ENCODE assay signal across 9 mouse cellular contexts in genomic region chr8:107455268-107455667, GRCm38 (mm10). TPM values are rescaled to one million over a fixed set of nuclear protein-coding genes. Genes with fewer than 3 reads are reported as not detected.
DNase-seq lines count a peak whose midpoint lies in the region; ATAC-seq and TF ChIP-seq lines count a peak whose summit lies in the region.
"Had no signal": no experiment of that assay in that cellular context is flagged by ENCODE, and none has a peak within 500 bp of the region (broad histone marks: within the 10 kb centered on the region; RNA-seq: fewer than 3 reads in every experiment).

No protein-coding gene starts in this region.

- no peak for TF ChIP-seq EP300 in CH12.LX (IDR thresholded peaks at IDR 0.05; ENCODE audit: low read length)

- intact Hi-C loops in left cerebral cortex, postnatal 4 days (cut with DNase I) = loop anchor here (2.0 kb wide), 1 partner anchor 122 kb away; no protein-coding TSS in a partner anchor

- peak; percentile 56 for DNase-seq in kidney, postnatal 10 days
- peak; percentile 74 for DNase-seq in CH12.LX (ENCODE audit: extremely low read depth)
- DNase-seq in adrenal gland, postnatal 10 days = peak; percentile 49
- peak; percentile 72 for DNase-seq in embryonic facial prominence, embryonic 14.5 days (ENCODE audit: low spot score)
- peak; percentile 11 for DNase-seq in left cerebral cortex, postnatal 4 days
- peak; percentile 72 for DNase-seq in retina, embryonic 14.5 days (ENCODE audit: low spot score)

- in situ Hi-C loops in CH12.LX (cut with MboI; ENCODE audit: low pct_ligation_motif_present, low pct_unique_long_range_greater_than_20kb, low sequenced_read_pairs) = no loop called here

- H3K9me3 ChIP-seq in kidney, embryonic 14.5 days (ENCODE audit: control insufficient read depth, low read length) = no peaks in the 10 kb centered on the region
- H3K9me3 ChIP-seq in CH12.LX (replicated peaks; ENCODE audit: low read length) = no peaks in the 10 kb centered on the region
- H3K9me3 ChIP-seq in embryonic facial prominence, embryonic 14.5 days (ENCODE audit: control insufficient read depth, low read length) = no peaks in the 10 kb centered on the region
- H3K9me3 ChIP-seq in intestine, embryonic 16.5 days (ENCODE audit: control insufficient read depth, low read length) = no peaks in the 10 kb centered on the region

- H3K27me3 ChIP-seq in kidney, embryonic 14.5 days (ENCODE audit: control insufficient read depth, insufficient read depth, low read length) = no peaks in the 10 kb centered on the region
- no peaks in the 10 kb centered on the region for H3K27me3 ChIP-seq in CH12.LX (replicated peaks)
- no peaks in the 10 kb centered on the region for H3K27me3 ChIP-seq in embryonic facial prominence, embryonic 14.5 days (replicated peaks; ENCODE audit: control insufficient read depth, insufficient read depth, low read length)
- H3K27me3 ChIP-seq in intestine, embryonic 16.5 days (replicated peaks; ENCODE audit: control insufficient read depth, insufficient read depth, low read length) = no peaks in the 10 kb centered on the region

- TF ChIP-seq RAD21 in CH12.LX (IDR thresholded peaks at IDR 0.05; ENCODE audit: low read depth, low read length) = peak; percentile 96

- no peaks in the 10 kb centered on the region for H3K79me2 ChIP-seq in CH12.LX (replicated peaks; ENCODE audit: control insufficient read depth, extremely low read depth, insufficient read depth, poor library complexity, severe bottlenecking)

- no peak for ATAC-seq in kidney, embryonic 14.5 days (ENCODE audit: low FRiP score, low TSS enrichment)
- ATAC-seq in embryonic facial prominence, embryonic 14.5 days (ENCODE audit: low read depth) = 0 out of 2 replicates have a peak, but pooled peaks have one; percentile 33
- ATAC-seq in intestine, embryonic 16.5 days = no peak

- 18% methylated on average over 3 of the region's 3 CpGs for WGBS in kidney, embryonic 14.5 days
- whole genome bisulfite sequencing in embryonic facial prominence, embryonic 14.5 days = 8% methylated on average over 3 of the region's 3 CpGs
- WGBS in intestine, embryonic 16.5 days = 14% methylated on average over 3 of the region's 3 CpGs

- peak; percentile 98 for TF ChIP-seq CTCF in CH12.LX (conservative IDR thresholded peaks at IDR 0.05 in 1 of 2, IDR thresholded peaks at IDR 0.05 in 1 of 2; ENCODE audit: low read depth in 2 of 2, low read length in 2 of 2)

- H3K36me3 ChIP-seq in kidney, embryonic 14.5 days (ENCODE audit: control insufficient read depth, insufficient read depth, low read length) = peaks cover 21% of the 10 kb centered on the region
- peaks cover 22 to 67% of the 10 kb centered on the region in 2 experiments for H3K36me3 ChIP-seq in CH12.LX (replicated peaks in 1 of 2; ENCODE audit: control insufficient read depth in 1 of 2, insufficient read depth in 1 of 2, low read length in 1 of 2)
- H3K36me3 ChIP-seq in embryonic facial prominence, embryonic 14.5 days (ENCODE audit: control insufficient read depth, insufficient read depth, low read length) = peaks cover 25% of the 10 kb centered on the region
- no peaks in the 10 kb centered on the region; the same call in 1 of the 2 replicates for H3K36me3 ChIP-seq in intestine, embryonic 16.5 days (ENCODE audit: control insufficient read depth, insufficient read depth, low read length)

- TF ChIP-seq POLR2A in CH12.LX (IDR thresholded peaks at IDR 0.05; ENCODE audit: low read depth, low read length) = no peak

- H3K4me3 ChIP-seq in kidney, embryonic 14.5 days (ENCODE audit: low read length) = no peak overlapping the region
- no peak overlapping the region for H3K4me3 ChIP-seq in CH12.LX (replicated peaks in 1 of 3; ENCODE audit: low read depth in 2 of 3, low read length in 2 of 3, poor library complexity in 1 of 3)
- H3K4me3 ChIP-seq in embryonic facial prominence, embryonic 14.5 days (ENCODE audit: low read depth, low read length) = no peak overlapping the region
- H3K4me3 ChIP-seq in intestine, embryonic 16.5 days (ENCODE audit: low read length) = no peak overlapping the region

- H3K27ac ChIP-seq in kidney, embryonic 14.5 days (ENCODE audit: low read depth, low read length) = no peak overlapping the region
- H3K27ac ChIP-seq in CH12.LX (ENCODE audit: insufficient read depth, low read depth) = no peak overlapping the region
- 0 out of 2 replicates have a peak overlapping the region, but pooled peaks have one; percentile 7 for H3K27ac ChIP-seq in embryonic facial prominence, embryonic 14.5 days (replicated peaks; ENCODE audit: low read depth, low read length)
- no peak overlapping the region for H3K27ac ChIP-seq in intestine, embryonic 16.5 days (ENCODE audit: low read length)
- H3K27ac ChIP-seq: macrophage had no signal

- no peaks in the 10 kb centered on the region for H3K4me1 ChIP-seq in kidney, embryonic 14.5 days (ENCODE audit: control insufficient read depth, insufficient read depth, low read length)
- peaks cover 0 to 6% of the 10 kb centered on the region in 2 experiments; a peak in 1 of 4 replicates for H3K4me1 ChIP-seq in CH12.LX (ENCODE audit: control insufficient read depth in 1 of 2, insufficient read depth in 2 of 2)
- H3K4me1 ChIP-seq in embryonic facial prominence, embryonic 14.5 days (ENCODE audit: control insufficient read depth, insufficient read depth, low read length) = no peaks in the 10 kb centered on the region
- H3K4me1 ChIP-seq in intestine, embryonic 16.5 days (ENCODE audit: control insufficient read depth, insufficient read depth, low read length) = no peaks in the 10 kb centered on the region

- no peak overlapping the region for H3K9ac ChIP-seq in kidney, embryonic 14.5 days (ENCODE audit: low read depth, low read length)
- no peak overlapping the region for H3K9ac ChIP-seq in CH12.LX (ENCODE audit: insufficient read depth, low read depth)
- H3K9ac ChIP-seq in embryonic facial prominence, embryonic 14.5 days (ENCODE audit: low read depth, low read length) = no peak overlapping the region
- H3K9ac ChIP-seq in intestine, embryonic 16.5 days (ENCODE audit: low read depth, low read length) = no peak overlapping the region

- dilution Hi-C loops in CH12.LX (cut with MboI; ENCODE audit: extremely low pct_ligation_motif_present, extremely low pct_unique_long_range_greater_than_20kb, low sequenced_read_pairs) = no loop called here

- no peak overlapping the region for H3K4me2 ChIP-seq in kidney, embryonic 14.5 days (replicated peaks; ENCODE audit: low read depth, low read length)
- H3K4me2 ChIP-seq in CH12.LX (ENCODE audit: insufficient read depth, low read depth, poor library complexity, severe bottlenecking) = no peak overlapping the region
- H3K4me2 ChIP-seq in embryonic facial prominence, embryonic 14.5 days (ENCODE audit: low read depth, low read length) = no peak overlapping the region
- H3K4me2 ChIP-seq in intestine, embryonic 16.5 days (ENCODE audit: low read depth, low read length) = no peak overlapping the region

TF ChIP-seq in CH12.LX, 34 proteins besides CTCF, POLR2A, EP300 and RAD21:
- TF ChIP-seq JUND (conservative IDR thresholded peaks at IDR 0.05; ENCODE audit: low read depth, low read length) = peak; percentile 17; the same call in 1 of the 2 replicates
- TF ChIP-seq IRF4 (IDR thresholded peaks at IDR 0.05; ENCODE audit: low read depth, low read length) = 0 out of 2 replicates have a peak, but pooled peaks have one; percentile 21
- TF ChIP-seq NELFE (IDR thresholded peaks at IDR 0.05; ENCODE audit: low read depth, low read length) = 0 out of 2 replicates have a peak, but pooled peaks have one; percentile 23
- TF ChIP-seq UBTF (IDR thresholded peaks at IDR 0.05; ENCODE audit: low read depth, low read length) = no peak
- peak; percentile 75 for TF ChIP-seq ZC3H11A (IDR thresholded peaks at IDR 0.05; ENCODE audit: low read depth, low read length)
- TF ChIP-seq TCF12 (IDR thresholded peaks at IDR 0.05; ENCODE audit: low read depth, low read length) = no peak
- TF ChIP-seq MYC (IDR thresholded peaks at IDR 0.05; ENCODE audit: low read depth, low read length) = peak; percentile 63; the same call in 1 of the 2 replicates
- TF ChIP-seq SMC3 (IDR thresholded peaks at IDR 0.05; ENCODE audit: low read depth, low read length) = peak; percentile 97

RNA-seq across cellular contexts. Expression of gene Wwp2, which starts 19.1 kb away (rescaled TPM):
- polyA plus RNA-seq in kidney, embryonic 14.5 days (2014; fragmentation: Nextera tagmentation; extraction: Ambion mirVana) = 34.8 and 43.7 TPM in 2 replicates
- total RNA-seq in CH12.LX (2012; rRNA removed) (19.7 and 20.7 TPM in 2 replicates), CH12.LX (2014; rRNA removed) (13.5 and 16.3 TPM in 2 replicates)
- polyA plus RNA-seq in CH12.LX (2012; ENCODE audit: insufficient read length, low read depth) = 29.7 and 30.3 TPM in 2 replicates
- total RNA-seq in adrenal gland, postnatal 10 days (2021) = 10 to 100 TPM; 36.7 to 39.7 TPM
- polyA plus RNA-seq in embryonic facial prominence, embryonic 14.5 days (2014; fragmentation: Nextera tagmentation; extraction: Ambion mirVana) = 77.8 and 112 TPM in 2 replicates
- 10 to 100 TPM; 37.3 to 41.5 TPM for total RNA-seq in left cerebral cortex, postnatal 4 days (2021)
- polyA plus RNA-seq in intestine, embryonic 16.5 days (2015; fragmentation: Nextera tagmentation; extraction: Ambion mirVana) = 41.6 and 42.0 TPM in 2 replicates

RNA-seq across cellular contexts. Expression of gene Nob1, which starts 30.4 kb away (rescaled TPM):
- 84.5 and 85.3 TPM in 2 replicates for polyA plus RNA-seq in kidney, embryonic 14.5 days (2014; fragmentation: Nextera tagmentation; extraction: Ambion mirVana)
- total RNA-seq in CH12.LX (2012; rRNA removed) = 73.0 and 73.1 TPM in 2 replicates
- 17.2 and 21.4 TPM in 2 replicates for total RNA-seq in CH12.LX (2014; rRNA removed)
- polyA plus RNA-seq in CH12.LX (2012; ENCODE audit: insufficient read length, low read depth) = 109 and 117 TPM in 2 replicates
- 10 to 100 TPM; 29.4 to 30.6 TPM for total RNA-seq in adrenal gland, postnatal 10 days (2021)
- 42.7 and 42.8 TPM in 2 replicates for polyA plus RNA-seq in embryonic facial prominence, embryonic 14.5 days (2014; fragmentation: Nextera tagmentation; extraction: Ambion mirVana)
- 10 to 100 TPM; 41.8 to 45.6 TPM for total RNA-seq in left cerebral cortex, postnatal 4 days (2021)
- 68.2 and 73.5 TPM in 2 replicates for polyA plus RNA-seq in intestine, embryonic 16.5 days (2015; fragmentation: Nextera tagmentation; extraction: Ambion mirVana)

RNA-seq across cellular contexts. Expression of gene Nqo1, which starts 52.3 kb away (rescaled TPM):
- polyA plus RNA-seq in kidney, embryonic 14.5 days (2014; fragmentation: Nextera tagmentation; extraction: Ambion mirVana) = 8.5 and 10.3 TPM in 2 replicates
- total RNA-seq in CH12.LX (2012; rRNA removed) (1.6 and 1.9 TPM in 2 replicates), CH12.LX (2014; rRNA removed) (0.94 and 1.1 TPM in 2 replicates)
- polyA plus RNA-seq in CH12.LX (2012; ENCODE audit: insufficient read length, low read depth) = 23.8 and 24.6 TPM in 2 replicates
- 1 to 10 TPM; 4.1 to 6.9 TPM for total RNA-seq in adrenal gland, postnatal 10 days (2021)
- polyA plus RNA-seq in embryonic facial prominence, embryonic 14.5 days (2014; fragmentation: Nextera tagmentation; extraction: Ambion mirVana) = 17.9 and 19.7 TPM in 2 replicates
- total RNA-seq in left cerebral cortex, postnatal 4 days (2021) = 1 to 10 TPM; 2.5 to 2.7 TPM
- polyA plus RNA-seq in intestine, embryonic 16.5 days (2015; fragmentation: Nextera tagmentation; extraction: Ambion mirVana) = 17.1 and 17.5 TPM in 2 replicates

Comparison
In these comparisons a context has a peak if more than half of its experiments do, and no peak if none do; other contexts are left out.
1. DNase-seq: peak in every context shown above with its lines; median percentile 74 in CH12.LX; 72 in embryonic facial prominence, embryonic 14.5 days; 72 in retina, embryonic 14.5 days; 56 in kidney, postnatal 10 days; 49 in adrenal gland, postnatal 10 days; 11 in left cerebral cortex, postnatal 4 days.